Mouse (Mus musculus): ENCODE measurements around the gene Ano4.
"Not testable (repeated sequence)": the region's sequence is repeated elsewhere in the genome, so short reads cannot be mapped to it uniquely, and the experiment has no call there.

The Ano4 gene

GRCm38 (mm10) chr10:89154797-89155465 lies 189.6 kb downstream of the Ano4 start:
- intact Hi-C loops (cut with DNase I): no loop called here

- intact Hi-C loops (cut with DNase I): no loop called here
Observed at GRCm38 (mm10) chr10:89149166-89149565, 195.4 kb downstream of the Ano4 start.

DNA sequence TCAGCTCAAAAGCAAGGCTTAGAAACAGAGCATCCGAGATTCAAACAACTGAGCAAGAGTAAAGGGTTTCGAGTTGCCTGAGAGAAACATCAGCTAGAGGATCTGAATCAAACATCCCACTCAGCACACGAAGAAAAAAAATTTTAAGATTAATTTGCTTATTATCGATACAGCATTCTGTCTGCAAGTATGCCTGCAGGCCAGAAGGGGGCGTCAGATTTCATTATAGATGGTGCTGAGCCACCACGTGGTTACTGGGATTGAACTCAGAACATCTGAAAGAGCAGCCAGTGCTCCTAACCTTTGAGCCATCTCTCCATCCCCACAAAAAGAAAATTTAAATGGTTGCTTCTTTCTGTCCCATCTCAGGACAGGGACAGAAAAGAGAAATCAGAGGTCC lies 223.2 kb downstream of the Ano4 start:
- intact Hi-C loops (cut with DNase I): no loop called here

DNA sequence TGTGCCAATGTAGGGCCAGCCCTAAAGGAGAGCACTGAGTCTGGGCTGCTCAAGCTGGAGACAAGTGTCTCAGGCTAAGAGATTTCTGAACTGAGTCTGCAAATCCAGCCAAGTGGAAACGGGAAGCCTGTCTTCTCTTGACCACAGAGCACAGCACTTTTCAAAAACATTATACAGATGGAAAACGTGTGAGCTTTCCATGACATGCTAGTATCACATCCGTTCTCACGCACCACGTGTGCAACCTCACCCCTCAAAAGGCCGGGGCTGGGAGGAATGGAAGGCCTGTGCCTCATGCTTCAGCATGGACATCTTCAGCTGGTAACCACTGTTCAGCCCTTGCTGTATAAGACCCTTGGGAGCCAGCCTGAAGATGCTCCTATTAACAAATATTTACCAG lies 230.2 kb downstream of the Ano4 start:
- intact Hi-C loops (cut with DNase I): no loop called here

- intact Hi-C loops (cut with DNase I): no loop called here
Observed at GRCm38 (mm10) chr10:89111466-89111865, 233.1 kb downstream of the Ano4 start.

DNA sequence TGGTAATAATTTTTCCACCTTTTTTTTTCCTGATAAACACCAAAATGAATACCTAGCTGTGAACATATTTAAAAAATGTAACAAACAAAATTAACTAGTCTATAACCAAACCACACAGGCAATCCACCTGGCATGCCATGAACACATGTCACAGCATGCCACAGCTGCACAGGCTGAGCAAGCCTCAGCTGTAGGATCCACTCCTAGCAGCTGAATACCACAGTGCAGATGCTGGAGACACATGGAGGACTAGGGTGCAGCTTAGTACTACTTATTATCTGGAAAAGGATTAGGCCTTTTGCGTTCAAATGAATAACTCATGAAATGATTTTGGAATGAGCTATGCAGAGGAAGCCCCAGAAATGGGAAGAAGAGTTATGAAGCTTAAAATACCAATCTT lies 233.6 kb downstream of the Ano4 start:
- intact Hi-C loops (cut with DNase I): no loop called here

DNA sequence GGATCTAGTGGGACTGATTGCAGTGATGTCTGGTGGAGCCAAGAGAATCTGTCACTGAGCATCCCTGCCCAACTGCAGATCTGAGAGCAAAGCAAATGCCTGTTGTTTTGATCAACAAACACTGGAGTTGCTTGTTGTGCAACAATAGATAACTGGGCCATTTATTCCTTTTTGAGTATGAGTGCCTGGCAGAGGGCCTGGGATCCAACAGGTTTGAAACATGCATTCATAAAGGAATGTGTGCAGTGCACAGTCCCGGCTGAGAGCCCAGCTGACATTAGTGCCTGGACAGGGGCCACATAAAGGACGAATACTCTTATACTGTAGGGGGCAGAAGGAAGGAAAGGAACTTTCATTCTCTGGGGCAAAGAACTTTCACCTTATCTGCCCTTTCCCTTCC lies 241.0 kb downstream of the Ano4 start:
- intact Hi-C loops (cut with DNase I): no loop called here

DNA sequence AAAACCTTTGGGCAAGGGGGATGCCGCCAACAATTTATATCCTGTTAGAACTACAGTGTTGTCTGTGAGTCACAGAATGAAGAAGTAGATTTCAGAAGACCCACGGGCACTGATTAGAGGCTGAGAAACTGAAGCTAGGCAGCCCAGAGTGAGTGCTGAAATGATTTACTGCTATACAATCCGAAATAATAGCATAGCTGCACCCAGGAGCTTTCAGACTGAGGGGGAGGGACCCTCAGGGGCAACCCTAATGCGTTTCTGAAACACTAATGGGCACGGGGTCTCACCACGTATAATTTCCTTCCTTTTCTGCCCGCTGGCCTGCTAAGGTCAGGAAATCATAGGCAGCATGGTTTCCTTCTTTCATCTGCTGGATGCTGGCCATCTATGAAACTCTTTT lies 242.5 kb downstream of the Ano4 start:
- intact Hi-C loops (cut with DNase I): no loop called here

- intact Hi-C loops (cut with DNase I): no loop called here
Observed at GRCm38 (mm10) chr10:89098183-89098582, 246.4 kb downstream of the Ano4 start.

DNA sequence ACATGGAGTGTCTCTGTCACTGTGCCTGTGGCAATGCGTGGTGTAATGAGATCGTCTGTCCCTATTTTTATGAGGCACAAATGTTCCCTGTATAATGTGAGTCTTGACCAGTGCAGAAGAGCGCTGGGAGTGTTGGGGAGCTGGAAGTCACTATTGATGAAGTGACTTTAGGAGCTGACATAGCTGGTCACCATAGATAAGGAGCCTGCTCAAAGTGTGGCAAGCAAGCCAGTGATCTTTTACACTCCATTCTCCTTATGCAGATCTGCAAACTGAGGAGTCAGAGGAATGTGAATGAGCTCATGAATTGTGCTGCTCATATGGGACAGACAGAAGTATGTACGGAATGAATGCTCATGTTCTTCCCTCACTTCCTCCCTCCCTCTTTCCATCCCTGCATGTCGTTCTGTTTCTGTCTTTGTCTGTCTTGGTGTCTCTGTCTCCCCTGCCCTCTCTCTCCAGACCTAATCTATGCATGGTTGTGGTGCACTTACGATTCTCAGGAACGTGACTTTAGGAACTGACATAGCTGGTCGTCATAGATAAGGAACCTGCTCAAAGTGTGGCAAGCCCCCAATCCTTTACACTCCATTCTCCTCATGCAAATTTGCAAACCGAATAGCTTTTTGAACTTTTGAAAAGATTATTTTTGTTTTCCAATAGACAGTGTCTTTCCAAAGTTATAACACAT lies 252.1 kb downstream of the Ano4 start:
- intact Hi-C loops (cut with DNase I): no loop called here

GRCm38 (mm10) chr10:89077447-89077846 lies 267.1 kb downstream of the Ano4 start:
- intact Hi-C loops (cut with DNase I): no loop called here

DNA sequence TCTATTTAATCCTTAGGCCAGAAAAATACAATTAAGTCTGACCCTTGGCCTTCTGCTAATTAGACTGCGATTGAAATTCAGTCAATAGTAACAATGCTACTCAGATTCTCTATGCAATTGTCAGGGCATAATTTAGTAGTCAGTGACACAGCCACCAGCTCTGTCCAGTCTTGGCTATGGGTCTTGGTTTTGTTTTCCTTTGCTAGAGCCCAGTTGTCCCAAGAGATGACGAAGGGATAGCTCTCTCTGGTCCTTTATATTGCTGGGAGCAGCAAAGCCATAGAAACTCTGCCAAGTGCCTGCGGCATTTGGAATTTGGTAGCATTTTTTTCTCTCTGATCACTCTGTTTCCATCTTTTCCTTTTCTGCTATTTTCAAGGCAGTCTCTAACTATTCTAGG lies 288.7 kb downstream of the Ano4 start:
- intact Hi-C loops (cut with DNase I): no loop called here

DNA sequence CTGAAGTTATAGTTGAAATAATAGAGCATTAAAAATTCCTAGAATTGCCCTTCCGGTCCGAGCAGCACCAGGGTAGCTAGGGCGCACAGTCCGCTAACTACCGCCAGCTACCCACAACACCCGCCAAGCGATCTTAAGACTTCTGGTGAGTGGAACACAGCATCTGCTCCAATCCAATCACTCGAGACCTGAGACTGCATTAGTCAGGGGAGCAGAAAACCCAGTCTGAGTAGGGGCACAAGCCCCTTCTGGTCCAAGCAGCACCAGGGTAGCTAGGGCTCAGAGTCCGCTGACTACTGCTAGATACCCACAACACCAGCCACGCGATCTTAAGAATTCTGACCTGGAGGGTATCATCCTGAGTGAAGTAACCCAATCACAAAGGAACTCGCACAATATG lies 299.6 kb downstream of the Ano4 start:
- intact Hi-C loops (cut with DNase I): not testable (repeated sequence)

DNA sequence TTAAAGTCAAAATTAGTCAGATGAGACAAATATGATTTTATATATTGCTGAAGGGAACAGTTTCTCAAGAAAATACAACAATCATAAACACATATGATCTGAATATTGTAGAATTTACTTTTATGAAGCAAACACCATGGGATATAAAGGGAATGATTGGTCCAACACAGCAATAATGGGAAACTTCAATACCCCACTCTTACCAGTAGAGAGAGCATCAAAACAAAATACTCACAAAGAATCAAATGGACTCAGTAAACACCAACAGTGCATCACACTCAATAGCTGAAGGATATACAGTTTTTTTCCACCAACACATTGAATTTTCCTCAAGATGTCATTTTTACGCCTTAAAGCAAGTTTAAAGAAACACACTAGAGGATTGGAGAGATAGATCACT lies 300.4 kb downstream of the Ano4 start:
- intact Hi-C loops (cut with DNase I): no loop called here

- intact Hi-C loops (cut with DNase I): no loop called here
Observed at GRCm38 (mm10) chr10:89018926-89019325, 325.6 kb downstream of the Ano4 start.

DNA sequence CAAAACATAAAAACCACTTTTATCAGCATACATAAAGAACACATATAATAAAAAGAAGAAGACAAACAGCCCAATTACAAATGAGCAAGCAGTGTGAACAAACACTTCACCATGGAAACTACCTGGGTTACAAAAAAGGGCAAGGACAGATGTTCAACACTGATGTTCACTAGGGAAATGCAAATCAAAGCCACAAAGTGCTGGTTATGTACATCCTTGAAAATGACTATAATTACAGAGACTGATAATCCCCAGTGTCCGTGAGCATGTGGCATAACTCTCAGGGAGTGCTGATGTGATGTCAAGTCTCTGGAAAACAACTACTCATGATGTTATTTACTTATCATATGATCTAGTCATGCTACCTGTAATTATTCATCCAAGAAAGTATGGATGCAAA lies 336.3 kb downstream of the Ano4 start:
- intact Hi-C loops (cut with DNase I): no loop called here

GRCm38 (mm10) chr10:89004518-89004917 lies 340.0 kb downstream of the Ano4 start:
- intact Hi-C loops (cut with DNase I): no loop called here

- intact Hi-C loops (cut with DNase I): loop anchor here (10.0 kb wide), 2 partner anchors 122 to 162 kb away; partner anchors contain the start of gene Utp20
Observed at GRCm38 (mm10) chr10:88986925-88987324, 357.6 kb downstream of the Ano4 start.

GRCm38 (mm10) chr10:88983444-88983843 lies 361.1 kb downstream of the Ano4 start:
- intact Hi-C loops (cut with DNase I): loop anchor here (10.0 kb wide), 2 partner anchors 119 to 159 kb away; partner anchors contain the start of gene Utp20

GRCm38 (mm10) chr10:88979451-88979850 lies 365.1 kb downstream of the Ano4 start:
- intact Hi-C loops (cut with DNase I): no loop called here

GRCm38 (mm10) chr10:88978932-88979331 lies 365.6 kb downstream of the Ano4 start:
- intact Hi-C loops (cut with DNase I): no loop called here

- intact Hi-C loops (cut with DNase I): no loop called here
Observed at GRCm38 (mm10) chr10:88970951-88971725, 373.4 kb downstream of the Ano4 start.
